Mouse (Mus musculus): ENCODE results near the gene Prkch.

DNA sequence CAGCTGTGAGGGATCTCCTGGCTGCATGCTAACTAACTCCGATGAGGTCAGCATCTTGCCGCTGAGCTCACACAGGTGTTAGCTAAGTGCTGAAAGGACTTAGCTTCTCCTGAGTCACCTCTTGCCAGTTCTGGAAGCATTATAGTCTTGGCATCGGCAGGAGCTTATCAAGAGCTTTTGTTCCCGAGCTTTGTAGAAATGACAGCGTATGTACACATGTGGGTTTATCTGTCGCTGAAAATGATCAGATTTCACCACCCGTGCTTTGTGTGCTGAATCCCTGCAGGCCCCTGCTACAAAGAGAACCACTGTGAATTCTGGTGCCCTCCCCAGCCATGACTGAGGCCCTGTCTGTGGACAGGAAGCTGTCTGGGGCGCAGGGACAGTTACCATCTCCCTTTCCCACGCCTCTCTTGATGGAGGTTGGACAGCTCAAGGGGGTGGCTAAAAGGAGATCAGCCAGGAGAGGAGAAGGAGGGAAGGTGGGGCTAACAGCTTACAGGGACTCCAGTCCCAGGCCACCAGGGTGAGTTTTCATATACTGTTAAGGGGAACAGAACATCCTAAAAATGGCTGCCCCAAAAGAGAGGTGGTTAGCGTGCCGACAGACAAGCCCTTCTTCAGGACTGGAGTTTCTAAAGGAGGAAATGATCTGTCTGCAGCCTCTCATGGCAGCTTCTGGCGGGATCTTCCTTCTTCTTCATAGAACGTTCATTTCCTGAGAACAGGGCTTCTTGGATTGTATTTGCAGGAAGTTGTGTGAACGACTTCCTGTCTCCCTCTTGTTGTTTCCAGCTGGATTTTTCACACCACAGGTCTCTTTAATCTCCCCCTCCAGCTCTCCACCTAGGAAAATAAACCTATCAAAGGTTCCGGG lies 180.3 kb downstream of the Prkch start:
- TF ChIP-seq CTCF (IDR thresholded peaks at IDR 0.05; ENCODE audit: extremely low read depth, insufficient read depth, insufficient read length, insufficient replicate concordance) (no peak), POLR2A (IDR thresholded peaks at IDR 0.05; ENCODE audit: low read depth, low read length) (no peak)

Data from spleen, adult 2 months (tissue).